Mouse (Mus musculus) ovary, postnatal 14 days (tissue): ENCODE data around the gene Lin7b.
"Not testable (repeated sequence)": the region's sequence is repeated elsewhere in the genome, so short reads cannot be mapped to it uniquely, and the experiment has no call there.

ENCODE experiments used
- DNase-seq: peaks from one replicate; pipeline ENCODE4 v3.0.0; 2022; ENCODE audit warnings: low spot score

Lin7b gene

GRCm38 (mm10) chr7:45395578-45396336, 25.4 kb upstream of the Lin7b start, which contains the start of gene Snrnp70:
Gene Snrnp70, minus strand, starts transcription at chr7:45395742.
- DNase-seq = peak; percentile 99

DNA sequence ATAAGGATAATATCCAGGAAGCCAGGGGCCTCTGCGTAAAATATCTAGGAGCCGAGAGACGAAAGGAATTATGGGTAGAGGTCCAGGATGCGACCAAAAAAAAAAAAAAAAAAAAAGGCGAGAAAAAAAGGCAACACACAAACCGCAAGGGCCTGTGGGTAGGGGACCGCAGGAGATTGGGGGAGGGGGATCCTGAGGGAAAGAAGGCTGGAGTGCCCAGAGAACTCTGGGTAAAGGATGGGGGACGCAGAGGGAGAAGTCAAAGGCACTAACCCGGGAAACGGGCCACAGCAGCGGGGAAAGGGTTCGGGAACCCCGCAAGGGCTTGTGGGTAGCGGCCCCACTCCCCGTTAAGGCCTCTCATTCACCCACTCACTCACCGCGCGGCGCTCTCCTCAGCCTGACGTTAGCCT, 24.8 kb upstream of the Lin7b start:
- no peak for DNase-seq

GRCm38 (mm10) chr7:45386077-45386476, 15.7 kb upstream of the Lin7b start:
- no peak for DNase-seq

DNA sequence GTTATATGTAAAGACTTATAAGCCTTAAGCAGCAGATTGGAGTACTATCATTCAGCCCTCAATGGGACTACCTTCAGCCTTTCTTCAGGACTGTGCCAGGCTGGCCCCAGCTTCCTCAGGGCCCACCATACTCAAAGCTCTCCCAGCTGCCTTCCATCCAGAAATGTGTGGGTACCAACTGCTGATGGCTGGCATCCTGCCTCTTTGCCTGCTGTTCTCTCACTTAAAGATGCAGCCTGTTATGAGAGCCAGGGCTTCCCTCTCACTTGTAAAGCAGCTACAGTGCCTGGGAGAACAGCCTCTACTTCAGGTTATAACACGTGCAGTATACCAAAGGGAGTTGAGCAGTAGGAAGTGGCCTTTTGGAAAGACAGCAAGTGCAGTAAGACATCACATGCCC, 5.7 kb upstream of the Lin7b start:
- no peak for DNase-seq

GRCm38 (mm10) chr7:45374620-45375019, 4.2 kb upstream of the Lin7b start:
- no peak for DNase-seq

DNA sequence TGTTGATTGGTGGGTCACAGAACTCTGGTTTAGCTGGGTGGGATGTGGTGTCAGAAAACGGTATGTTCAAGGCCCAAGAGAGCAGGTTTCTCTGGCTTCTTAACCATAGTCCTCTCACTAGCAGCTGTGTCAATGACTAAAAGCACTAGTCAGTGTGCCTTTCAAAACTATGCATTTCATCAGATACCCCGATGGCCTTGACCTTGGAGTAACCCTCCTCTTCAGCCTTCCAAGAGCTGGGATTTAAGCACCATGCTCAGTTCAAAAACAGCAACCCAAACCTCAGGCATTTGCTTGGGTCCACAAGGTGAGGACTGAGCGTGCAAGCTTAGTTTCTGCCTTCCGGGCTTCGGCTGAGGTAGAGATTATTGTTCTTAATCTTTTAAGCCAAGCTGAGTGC, 2.0 kb upstream of the Lin7b start:
- no peak for DNase-seq

DNA sequence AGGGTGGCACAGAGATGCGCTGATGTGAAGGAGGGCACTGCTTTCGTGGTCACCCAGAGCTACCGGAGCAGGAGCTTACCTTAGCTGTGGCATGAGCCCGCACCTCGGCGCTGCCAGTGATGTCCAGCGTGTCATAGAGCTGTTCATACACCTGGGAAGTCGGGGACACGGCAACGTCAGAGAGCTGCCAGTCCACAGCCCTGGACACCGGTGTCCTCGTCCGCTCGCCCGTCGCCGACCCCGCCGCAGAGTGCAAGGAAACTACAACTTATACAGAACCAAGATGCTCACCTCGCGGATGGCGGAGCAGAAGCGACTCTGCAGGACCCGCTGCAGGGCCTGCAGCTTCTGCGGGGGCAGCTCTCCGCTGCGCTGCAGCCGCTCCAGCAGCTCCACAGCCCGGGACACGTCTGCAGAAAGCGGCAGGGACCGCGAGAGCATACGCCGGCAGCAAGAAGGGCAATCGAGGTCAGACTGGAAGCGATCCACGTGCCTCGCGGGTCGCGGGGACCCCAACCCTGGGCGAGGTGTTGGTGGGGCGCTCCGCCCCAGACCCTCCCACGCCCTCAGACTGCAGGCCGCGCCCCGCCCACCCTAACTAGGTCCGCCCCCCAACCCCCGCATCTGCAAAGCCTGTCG, 428 bp downstream of the Lin7b start:
- peak; percentile 28 for DNase-seq

- DNase-seq = no peak
Observed at GRCm38 (mm10) chr7:45369022-45369745, 1.2 kb downstream of the Lin7b start.

- no peak for DNase-seq
Observed at GRCm38 (mm10) chr7:45368178-45368577, 2.2 kb downstream of the Lin7b start.

DNA sequence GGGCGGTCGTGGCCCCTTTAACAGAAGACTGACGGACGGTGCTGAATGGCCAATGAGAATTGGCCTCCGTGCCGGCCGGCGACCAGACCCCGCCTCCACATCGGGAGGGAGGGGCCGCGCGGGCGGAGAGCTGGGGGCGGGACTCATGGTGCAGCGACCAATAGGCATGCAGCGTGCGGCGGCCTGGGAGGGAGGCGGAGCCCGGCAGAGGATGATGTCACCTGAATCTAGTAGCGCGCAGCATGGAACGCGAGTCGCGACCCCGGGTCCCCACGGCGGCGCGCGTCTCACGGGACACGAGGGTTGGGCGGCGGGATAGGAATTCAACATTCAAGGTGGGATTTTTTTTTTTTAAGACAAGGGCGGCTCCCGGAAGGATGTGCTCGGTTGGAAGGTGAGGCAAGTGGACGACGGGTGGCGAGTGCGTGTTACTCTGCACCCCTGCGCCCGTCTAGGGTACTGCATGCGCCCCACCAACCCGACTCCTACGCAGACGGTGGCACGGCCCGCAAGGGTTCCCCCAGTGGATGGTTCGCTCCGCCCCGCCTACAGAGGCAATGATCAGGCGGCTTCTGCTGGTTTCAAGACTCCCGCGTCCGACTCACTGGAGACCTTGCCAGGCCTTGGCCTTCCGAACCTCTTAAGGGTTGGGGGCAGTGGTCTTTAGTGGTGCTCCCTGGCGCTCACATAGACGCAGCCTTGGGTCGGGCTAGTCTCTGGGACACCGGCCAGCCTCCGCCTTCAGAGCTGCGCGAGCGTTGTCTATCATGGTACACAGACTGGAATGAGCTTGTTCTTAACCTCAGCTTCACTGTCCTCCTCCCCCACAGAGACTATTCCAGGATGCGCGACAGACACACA, 3.1 kb downstream of the Lin7b start:
- DNase-seq = peak; percentile 97

DNA sequence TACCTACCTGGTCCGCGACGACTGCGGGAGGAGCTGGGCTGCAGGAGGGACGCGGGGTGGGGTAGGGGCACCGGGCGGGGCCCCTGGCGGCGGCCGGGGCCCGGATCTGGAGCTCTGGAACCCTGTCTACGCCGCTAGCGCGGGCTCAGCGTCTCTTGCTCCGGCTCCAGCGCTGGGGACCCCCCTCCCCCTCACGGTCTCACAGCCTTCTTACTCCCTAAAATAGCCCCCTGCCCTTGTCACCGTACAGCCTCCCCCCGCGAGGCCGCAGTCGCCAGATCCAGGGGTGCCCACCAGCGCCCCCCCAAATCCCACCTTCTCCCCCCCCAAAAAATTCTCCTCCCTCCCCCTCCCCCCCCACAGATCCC, 3.7 kb downstream of the Lin7b start, which contains the start of gene Ppfia3:
Gene Ppfia3, minus strand, starts transcription at position 368 of the 368 bp plus-strand sequence.
- DNase-seq = no peak

DNA sequence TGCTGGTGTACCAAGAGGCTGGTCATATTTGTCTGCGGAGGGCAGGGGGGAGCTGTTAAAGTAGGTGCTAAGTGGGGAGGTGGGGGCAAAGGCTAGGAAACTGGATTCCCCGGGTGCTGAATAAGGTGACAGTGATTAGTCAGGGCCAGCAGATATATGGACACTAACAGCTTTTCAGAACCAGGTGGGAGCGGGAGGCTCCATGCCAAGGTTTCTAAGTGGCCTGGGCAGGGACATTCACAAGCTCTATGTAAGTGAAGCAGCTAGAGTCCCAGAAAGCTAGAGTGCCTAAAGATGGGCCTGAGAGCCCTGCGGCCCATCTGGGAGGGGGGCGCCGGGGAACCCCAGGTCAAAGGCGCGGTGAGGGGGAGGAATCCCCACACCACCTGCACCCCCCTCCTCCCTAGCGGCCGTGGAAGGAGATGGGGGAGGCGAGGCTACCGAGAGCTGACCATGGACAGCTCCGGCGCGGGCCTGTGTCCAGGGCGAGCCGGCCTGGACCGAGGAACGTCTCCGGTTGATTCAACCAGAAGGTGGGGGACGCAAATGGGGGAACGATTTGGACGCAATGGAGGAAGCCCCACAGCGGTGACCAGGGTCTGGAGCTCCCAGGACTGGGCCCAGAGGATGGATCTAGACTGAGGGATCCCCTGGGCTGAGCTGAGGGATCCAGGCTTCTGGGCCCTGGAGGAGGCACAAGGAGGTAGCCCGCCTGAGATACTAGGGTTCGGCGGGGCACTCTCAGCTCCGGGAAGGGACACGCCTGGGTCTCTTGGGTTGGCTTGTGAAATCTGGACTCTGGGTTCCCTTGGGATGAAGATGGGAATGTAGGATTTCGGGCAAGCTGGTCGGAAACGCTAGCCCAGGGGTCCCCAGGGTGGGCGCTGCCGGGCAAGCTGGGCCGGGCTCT, 4.4 kb downstream of the Lin7b start:
- peak; percentile 50 for DNase-seq

GRCm38 (mm10) chr7:45363983-45364382, 6.4 kb downstream of the Lin7b start:
- DNase-seq = no peak

DNA sequence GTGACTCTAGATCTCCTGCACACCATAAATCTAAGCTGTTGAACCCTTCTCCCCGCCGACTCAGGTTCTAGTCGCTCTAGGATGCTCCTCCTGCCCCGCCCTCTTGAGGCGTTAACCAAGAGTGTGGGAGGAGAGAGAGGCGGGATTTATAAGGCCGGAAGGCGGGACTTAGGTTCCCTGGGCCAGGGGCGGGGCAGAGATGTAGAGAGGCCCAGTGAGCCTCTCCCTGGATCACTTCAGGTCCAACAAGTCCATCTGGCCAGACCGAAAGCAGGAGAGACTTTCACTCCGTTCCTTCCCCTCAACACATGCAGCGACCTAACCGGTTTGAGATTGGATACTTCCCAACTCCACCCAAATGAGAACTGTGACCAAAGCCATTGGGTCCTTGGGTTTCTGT, 7.6 kb downstream of the Lin7b start:
- no peak for DNase-seq

- DNase-seq = peak; percentile 54
Observed at GRCm38 (mm10) chr7:45361243-45361804, 9.1 kb downstream of the Lin7b start.

DNA sequence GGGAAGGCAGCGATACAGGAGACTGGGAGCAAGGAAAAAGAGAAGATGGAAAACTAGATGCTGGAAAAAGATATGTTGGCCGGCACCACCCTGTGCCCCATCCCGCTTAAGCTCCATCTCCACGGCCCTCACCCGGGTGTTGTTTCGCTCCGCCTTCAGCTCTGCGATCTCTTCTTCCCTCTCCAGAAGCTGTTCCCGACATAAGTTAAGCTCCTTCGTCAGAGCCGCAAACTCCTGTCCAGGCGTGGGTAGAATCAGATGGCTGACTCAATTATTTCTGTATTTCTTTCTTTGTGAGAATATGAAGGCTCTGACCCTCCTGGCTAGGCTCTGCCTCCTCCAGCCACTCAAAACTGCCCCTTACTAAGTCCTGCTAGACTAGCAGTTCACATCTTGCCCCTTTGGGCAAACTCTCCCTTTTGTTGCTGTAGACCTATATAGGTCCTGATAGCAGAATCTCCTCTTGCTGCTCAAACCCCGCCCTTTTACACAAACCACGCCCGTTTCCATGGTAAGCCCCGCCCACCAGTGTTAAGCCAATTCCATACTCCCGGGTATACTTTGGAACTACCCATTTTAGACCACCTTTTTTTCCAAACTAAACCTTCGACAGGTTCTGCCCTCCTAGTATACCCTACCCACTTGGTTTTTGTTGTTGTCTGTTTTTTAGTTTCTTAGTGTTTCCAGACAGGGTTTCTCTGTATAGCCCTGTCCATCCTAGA, 9.8 kb downstream of the Lin7b start:
- no peak for DNase-seq

- DNase-seq = not testable (repeated sequence)
Observed at GRCm38 (mm10) chr7:45359081-45359480, 11.3 kb downstream of the Lin7b start.

DNA sequence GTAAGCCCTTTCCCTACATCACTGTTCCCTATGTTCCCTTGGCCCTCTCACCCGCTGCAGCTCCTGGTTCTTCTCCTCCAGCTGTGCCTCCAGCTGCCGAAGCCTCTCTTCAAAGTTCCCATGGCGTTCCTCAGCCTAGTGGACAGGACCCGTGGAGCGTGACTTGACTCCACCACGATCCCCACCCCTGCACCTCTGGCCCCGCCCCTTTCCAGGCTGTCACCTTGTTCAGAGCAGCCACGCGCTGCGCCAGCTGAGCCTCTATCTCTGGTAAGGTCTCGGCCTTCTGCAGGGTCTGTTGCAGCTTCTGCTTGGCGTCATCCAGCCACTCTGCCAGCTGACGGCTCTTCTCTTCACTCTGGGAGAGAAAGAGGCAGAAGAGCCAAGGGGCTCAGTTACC, 14.3 kb downstream of the Lin7b start:
- DNase-seq = no peak

DNA sequence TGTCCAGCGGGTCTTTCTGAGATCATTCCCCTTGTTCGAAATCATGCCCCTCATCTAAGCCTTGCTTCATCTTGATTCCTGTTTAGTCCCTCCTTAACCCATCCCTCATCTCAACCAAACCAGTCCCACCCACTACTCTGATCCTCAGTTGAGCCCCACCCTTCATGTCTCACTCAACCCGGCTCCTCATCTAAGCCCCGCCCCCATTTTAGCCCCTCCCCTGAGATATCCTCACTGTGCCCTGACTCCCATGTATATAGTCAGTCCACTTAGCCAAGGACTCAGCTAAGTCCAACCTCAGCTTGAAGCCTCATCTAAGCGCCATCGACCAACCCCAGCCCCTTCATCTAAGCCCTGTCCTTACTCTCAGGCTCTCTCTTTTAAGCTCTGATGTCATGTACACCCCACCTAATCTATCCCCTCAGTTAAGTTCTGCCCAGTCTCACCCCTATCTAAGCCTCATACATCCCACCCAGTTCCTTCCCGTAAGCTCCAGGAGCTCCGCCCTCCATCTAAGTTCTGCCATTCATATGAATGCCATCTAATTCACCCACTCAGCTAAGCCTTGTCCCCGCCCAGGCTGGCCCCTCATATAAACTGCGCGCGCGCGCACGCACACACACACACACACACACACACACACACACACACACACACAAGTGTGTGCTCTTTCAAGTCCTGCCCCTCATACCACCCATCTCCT, 14.9 kb downstream of the Lin7b start:
- DNase-seq = no peak
